Mouse (Mus musculus) ovary, postnatal 10 days (tissue): ENCODE data around the gene Itpripl1.
"Not testable (repeated sequence)": the region's sequence is repeated elsewhere in the genome, so short reads cannot be mapped to it uniquely, and the experiment has no call there.

Experiments used
- DNase-seq: peaks from one replicate; pipeline ENCODE4 v3.0.0; 2022; ENCODE audit warnings: low spot score

Itpripl1 gene

DNA sequence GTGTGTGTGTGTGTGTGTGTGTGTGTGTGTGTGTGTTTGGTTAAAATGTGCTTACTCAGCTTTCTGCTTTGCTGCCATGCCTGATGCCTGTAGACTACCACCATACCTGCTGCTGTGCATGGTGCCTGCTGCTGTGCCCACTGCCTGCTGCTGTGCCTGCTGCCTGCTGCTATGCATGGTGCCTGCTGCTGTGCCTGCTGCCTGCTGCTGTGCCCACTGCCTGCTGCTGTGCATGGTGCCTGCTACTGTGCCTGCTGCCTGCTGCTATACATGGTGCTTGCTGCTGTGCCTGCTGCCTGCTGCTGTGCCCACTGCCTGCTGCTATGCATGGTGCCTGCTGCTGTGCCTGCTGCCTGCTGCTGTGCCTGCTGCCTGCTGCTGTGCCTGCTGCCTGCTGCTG lies 53.1 kb downstream of the Itpripl1 start:
- not testable (repeated sequence) for DNase-seq
